Mouse (Mus musculus) cerebellum, adult 18-20 months (tissue): ENCODE measurements at regions not wholly inside any gene's neighbourhood (a gene's known extent, or its start where the extent isn't known, plus 50 kb on each side); places are given as distances from the start of the nearest gene placed in this dataset.

Source experiments
- DNase-seq, 2 experiments: peaks; one replicate each; pipeline ENCODE4 v3.0.0; 2021

DNA sequence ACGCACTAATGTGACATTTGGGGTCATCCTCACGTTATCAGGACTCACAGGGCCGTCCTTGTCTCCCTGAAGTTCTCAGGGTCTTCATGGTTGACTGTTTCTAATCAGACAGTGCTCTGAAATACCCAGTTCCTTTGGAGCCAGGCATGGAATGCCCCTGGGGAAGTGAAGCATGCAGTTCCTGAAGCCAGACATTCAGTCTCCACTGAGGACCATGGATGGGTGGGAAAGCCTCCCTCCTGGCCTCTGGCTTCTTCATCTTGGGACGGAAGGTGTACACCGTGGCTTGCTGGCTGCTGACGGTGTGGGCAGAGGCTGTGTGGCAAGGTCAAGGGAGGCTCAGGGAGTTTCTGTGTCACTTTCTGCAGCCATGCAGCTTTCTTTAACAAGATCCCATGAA is 184.2 kb upstream of the Gm5148 start:
- no peak for DNase-seq

GRCm38 (mm10) chr3:37907432-37908088 is 183.3 kb upstream of the Gm5148 start:
- no peak for DNase-seq

GRCm38 (mm10) chr3:37906806-37907251 is 182.5 kb upstream of the Gm5148 start:
- no peak for DNase-seq

DNA sequence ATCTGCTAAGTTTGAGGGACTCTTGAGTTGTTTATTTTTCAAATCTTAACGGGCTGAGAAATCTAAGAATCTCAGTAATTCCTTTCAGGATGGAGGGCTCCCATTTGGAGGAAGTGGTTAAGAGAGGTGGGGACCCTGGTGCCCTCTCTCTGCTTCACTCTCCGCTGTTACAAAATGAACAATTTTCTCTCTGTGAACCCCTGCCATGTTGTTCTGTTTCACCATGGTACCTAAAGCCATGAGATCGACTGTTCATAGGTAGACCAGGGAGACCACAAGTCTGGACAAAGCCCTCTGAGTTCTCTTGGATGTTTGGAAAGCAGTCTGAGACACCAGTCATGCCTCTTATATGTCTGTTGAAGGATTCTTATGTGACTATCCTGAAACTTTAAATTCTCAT is 179.9 kb upstream of the Gm5148 start:
- no peak for DNase-seq

- DNase-seq = no peak
Observed at GRCm38 (mm10) chr3:37903482-37903881, 179.2 kb upstream of the Gm5148 start.

- DNase-seq = no peak
Observed at GRCm38 (mm10) chr3:37903021-37903420, 178.7 kb upstream of the Gm5148 start.

DNA sequence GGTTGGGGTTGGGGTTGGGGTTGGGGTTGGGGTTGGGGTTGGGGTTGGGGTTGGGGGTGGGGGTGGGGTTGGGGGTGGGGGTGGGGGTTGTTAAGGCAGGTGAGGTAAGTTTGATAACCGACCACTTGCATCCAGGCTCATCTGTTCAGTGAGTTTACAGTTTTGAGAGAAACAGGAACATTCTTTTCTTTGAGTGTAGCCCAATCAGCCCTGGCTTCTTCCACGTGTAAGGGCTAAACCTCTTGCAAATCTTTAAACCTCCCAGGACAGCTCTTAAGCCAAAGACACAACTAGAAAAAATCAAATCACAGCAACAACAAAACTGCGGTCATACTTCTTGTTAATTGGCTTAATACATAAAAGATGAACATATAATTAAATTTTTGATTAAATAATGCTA is 173.1 kb upstream of the Gm5148 start:
- DNase-seq = no peak

GRCm38 (mm10) chr3:37896821-37897311 is 172.6 kb upstream of the Gm5148 start:
- no peak for DNase-seq

DNA sequence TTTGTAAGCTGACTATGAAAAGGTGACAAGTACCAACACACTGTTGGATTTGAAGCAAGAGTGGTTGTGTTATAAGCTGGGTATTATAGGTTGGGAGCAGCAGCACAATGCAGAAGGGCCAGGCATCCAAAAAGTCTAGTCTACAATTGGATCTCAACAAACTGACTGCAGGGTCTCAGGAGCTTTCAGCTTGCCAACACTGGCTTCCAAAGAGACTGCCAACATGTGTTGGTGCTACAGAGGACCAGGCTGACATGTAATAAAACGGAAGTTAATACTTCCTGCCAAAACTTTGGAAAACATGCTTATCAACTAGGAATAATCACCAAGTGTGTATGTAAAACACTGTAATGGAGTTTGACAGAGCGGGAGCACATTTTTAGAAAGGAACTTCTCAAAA is 170.3 kb upstream of the Gm5148 start:
- no peak for DNase-seq

DNA sequence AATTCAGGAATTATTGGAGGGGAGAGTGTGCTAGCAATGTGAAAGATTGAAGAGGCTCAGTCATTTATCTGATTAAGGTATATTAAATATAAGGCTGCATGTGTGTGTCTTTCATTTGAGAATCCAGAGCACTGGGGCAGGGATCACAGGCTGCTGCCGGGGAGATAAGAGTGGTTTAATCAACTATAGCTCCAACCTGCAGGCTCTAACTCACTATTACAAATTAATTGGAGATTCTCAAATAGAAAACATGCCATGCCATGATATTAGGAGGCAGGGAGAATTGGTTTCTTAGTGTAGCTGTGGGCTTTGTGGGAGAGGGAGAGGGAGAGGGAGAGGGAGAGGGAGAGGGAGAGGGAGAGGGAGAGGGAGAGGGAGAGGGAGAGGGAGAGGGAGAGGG is 165.9 kb upstream of the Gm5148 start:
- no peak for DNase-seq

- DNase-seq = no peak
Observed at GRCm38 (mm10) chr3:37888455-37888854, 164.2 kb upstream of the Gm5148 start.

- no peak for DNase-seq
Observed at GRCm38 (mm10) chr3:37887711-37888110, 163.4 kb upstream of the Gm5148 start.

- no peak for DNase-seq
Observed at GRCm38 (mm10) chr3:37886705-37887454, 162.6 kb upstream of the Gm5148 start.

- DNase-seq = no peak
Observed at GRCm38 (mm10) chr3:37885776-37886175, 161.5 kb upstream of the Gm5148 start.

DNA sequence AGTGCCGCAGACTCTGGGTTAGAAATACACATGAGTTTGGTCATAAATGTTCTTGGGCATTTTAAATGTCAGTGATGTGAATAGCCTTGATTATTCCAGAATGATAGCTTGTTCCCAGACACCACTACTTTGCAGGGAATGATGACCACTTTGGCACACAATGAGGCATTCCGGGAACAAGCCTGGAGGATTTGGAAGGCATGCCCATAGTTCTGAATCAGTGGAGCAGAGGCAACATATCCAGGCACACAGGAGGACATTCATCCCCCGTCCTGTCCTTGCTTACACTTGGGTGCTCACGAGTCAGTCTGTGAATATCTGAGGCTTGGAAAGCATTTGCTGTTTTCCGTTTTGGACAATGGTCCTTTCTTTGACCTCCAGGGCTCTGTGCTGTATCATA is 158.1 kb upstream of the Gm5148 start:
- no peak for DNase-seq

DNA sequence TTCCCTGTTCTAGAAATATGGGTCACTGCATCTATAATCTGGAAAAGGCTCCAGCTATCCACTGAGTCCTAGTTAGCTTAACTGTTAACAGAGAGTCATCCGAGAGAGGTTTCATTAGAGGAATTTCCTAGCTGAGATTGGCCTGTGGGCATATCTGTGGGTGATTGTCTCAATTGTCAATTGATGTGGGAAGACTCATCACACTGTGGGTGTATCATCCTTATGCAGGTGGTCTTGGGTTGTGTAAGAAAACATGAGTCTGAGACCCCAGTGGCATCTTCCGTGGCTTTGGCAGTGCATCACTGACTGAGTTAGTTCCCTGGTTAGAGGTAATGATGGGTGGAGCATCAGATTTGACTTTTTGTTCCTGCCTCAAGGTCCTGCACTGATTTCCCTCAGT is 156.7 kb upstream of the Gm5148 start:
- no peak for DNase-seq

GRCm38 (mm10) chr3:37879056-37879455 is 154.8 kb upstream of the Gm5148 start:
- no peak for DNase-seq

DNA sequence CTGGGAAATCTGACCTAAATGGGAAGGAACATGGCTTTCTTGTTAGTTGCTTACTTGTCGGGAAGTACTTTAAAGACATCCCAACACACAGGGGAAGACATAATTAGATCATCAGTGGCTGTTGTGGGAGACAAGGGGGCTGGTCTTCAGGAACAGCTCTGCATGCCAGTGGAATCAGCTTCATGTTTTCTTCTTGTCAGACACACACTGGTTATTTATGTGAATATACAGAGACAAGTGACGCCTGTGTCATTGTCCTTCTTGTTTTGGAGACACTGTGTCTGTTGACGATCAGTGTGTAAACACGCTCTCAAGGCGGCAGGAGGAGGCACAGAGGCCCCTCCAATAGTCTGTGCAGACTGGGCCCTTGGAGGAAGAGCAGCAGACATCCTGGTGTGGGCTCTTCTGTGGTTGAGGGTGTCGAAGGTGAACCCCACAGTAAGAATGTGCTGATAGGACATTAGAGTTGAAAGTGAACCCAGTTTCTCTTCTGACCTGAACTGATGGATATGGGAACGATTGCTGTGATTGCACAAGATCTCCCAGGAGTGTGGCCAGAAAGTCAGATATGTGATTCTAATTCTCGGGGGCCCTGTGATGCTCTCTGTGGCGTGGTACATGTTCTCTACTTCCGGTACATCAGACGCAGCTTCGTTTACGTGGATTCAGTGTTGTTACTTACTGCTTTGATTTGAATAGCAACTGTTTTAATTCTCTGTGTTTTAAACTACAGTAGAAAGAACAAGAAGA is 151.9 kb upstream of the Gm5148 start:
- no peak for DNase-seq

GRCm38 (mm10) chr3:37875331-37876015 is 151.2 kb upstream of the Gm5148 start:
- DNase-seq = no peak

DNA sequence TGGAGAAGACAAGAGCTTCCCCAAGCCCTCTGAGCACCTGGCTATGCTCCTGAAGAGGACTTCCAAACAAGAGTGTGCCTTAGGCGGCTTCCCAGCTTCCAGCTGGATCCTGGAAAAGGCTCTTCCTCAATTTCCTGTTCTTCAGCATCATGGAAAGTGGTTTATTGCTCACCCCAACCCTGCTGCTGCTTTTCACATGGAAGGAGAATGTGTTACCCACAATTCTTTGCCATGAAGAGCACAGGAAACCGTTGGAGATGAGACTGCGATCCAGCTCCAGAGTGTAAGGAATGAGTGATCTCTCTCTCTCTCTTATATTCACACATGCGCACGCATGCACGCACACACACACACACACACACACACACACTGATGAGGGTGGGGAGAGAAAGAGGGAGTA is 150.6 kb upstream of the Gm5148 start:
- no peak for DNase-seq

DNA sequence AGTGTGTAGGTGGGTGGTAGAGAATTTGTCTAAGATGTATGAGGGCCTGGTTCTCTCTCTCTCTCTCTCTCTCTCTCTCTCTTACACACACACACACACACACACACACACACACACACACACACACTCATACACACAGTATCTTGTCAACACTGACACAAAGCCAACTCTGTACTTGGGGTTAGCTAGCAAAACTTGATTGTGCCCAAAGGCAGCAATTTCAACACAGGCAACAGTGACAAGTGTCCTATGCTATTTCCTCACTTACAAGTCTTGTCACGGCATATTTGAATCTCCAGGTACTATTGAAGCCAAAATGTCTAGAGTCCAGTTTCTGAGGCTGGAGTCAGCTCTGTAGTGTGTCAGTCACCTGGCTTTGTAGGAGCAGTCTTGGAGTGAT is 150.1 kb upstream of the Gm5148 start:
- no peak for DNase-seq

- DNase-seq = no peak
Observed at GRCm38 (mm10) chr3:37872329-37872728, 148.0 kb upstream of the Gm5148 start.

DNA sequence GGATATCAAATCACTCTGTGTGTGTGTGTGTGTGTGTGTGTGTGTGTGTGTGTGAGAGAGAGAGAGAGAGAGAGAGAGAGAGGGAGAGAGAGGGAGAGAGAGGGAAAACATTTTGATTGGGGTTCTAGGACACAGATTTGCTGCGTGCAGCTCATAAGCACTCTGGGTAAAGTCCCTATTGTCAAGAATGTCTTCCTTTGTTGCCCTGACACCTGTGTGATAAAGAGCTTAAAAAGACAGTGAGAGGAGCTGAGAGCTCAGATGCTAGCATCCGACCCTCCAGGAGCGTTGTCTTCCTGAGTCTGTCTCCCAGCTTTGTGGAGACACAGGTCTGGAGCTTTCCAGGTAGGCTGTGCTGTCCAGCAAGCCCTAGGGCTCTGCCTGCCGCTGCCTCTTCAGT is 146.8 kb upstream of the Gm5148 start:
- DNase-seq = no peak
